Mouse (Mus musculus) heart, adult 18-20 months (tissue): ENCODE data around the gene Pno1. TPM values are rescaled to one million over a fixed set of nuclear protein-coding genes. Genes with fewer than 3 reads are reported as not detected.
"Not testable (repeated sequence)": the region's sequence is repeated elsewhere in the genome, so short reads cannot be mapped to it uniquely, and the experiment has no call there.

Experiments used
- DNase-seq, 2 experiments: peaks; one replicate each; pipeline ENCODE4 v3.0.0; 2021 to 2022; ENCODE audit warnings: mixed read lengths in 1 of 2
- long read RNA-seq, 2 experiments: library from polyadenylated mRNA; stranded (forward); transcript quantifications; one replicate each; pipeline ENCODE4 v2.0.0; 2021
- total RNA-seq, 2 experiments: library from RNA; stranded (reverse); gene quantifications; 2 replicates each; pipeline ENCODE4 v1.2.3; 2021

Pno1 gene
- 10 to 100 TPM; 33.1 to 35.1 TPM for total RNA-seq
- long read RNA-seq, experiment 1, transcript Pno1-201 (7 exons, 1,544 nt): major isoform, 41 of 42 reads
- long read RNA-seq, experiment 1, partial matches to known transcripts: 0 of 42 reads
- long read RNA-seq, experiment 1, other reads (novel, unspliced or antisense): 1 of 42 reads
- long read RNA-seq, experiment 2, transcript Pno1-201 (7 exons, 1,544 nt): major isoform, 26 of 26 reads
- long read RNA-seq, experiment 2, partial matches to known transcripts: 0 of 26 reads
- long read RNA-seq, experiment 2, other reads (novel, unspliced or antisense): 0 of 26 reads

DNA sequence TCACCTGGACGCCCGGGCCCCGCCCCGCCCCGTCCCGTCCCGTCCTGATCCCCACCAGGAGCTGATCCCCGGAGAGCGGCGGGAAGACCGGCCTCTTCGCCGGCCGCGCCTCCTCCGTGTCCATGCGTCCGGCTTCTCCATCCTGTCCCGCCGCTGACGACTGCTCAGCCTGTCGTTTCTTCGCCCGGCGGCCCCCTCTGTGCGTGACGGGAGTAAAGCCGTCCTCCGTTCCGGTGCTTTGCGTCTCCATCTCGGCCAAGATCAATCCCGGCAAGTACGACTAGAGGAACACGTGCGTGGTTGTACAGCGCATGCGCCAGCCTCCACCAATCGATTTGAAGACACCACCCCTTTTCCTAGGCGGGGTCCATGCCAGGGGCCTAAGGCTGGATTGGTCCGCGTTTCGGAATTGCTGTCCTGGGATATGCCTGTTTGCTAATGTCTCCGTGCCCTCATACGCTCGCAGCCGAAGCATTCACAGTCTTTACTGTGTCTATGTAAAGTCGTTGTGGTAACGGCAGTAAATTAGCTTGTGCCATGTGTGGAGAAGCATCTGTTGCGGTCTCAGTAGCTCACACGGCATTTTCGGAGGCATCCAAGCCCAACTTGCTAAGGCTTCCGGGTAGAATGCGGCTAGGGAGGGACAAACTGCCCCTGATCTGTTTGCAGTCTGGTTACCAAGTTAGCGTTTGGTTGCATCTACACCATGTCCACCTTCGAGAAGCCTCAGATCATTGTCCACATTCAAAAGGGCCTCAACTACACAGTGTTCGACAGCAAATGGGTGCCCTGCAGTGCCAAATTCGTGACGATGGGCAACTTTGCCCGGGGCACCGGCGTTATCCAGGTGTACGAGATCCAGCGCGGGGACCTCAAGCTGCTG lies at the start of gene Pno1:
Gene Pno1 (minus strand): TSS at position 311 of the 883 bp plus-strand sequence.
- peak; percentile 97 to 98 for DNase-seq

DNA sequence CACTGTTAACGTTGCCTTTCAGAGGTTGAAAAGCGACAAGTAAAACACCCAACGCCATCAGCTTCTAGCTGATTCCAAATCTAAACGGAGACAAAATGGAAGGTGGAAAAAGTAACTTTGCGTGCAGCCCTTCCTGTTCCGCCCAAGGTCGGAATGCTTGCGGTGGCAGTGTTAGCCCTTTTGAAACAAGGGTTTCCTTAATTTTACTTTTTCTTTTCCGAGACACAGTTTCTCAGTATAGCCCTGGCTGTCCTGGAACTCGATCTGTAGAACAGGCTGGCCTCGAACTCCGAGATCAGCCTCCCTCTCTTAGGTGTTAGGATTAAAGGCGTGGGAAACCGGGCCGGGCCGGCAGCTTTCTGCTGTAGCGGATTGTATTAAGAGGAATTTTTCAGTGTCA lies 46.5 kb upstream of the Pno1 start:
- no peak for DNase-seq

DNA sequence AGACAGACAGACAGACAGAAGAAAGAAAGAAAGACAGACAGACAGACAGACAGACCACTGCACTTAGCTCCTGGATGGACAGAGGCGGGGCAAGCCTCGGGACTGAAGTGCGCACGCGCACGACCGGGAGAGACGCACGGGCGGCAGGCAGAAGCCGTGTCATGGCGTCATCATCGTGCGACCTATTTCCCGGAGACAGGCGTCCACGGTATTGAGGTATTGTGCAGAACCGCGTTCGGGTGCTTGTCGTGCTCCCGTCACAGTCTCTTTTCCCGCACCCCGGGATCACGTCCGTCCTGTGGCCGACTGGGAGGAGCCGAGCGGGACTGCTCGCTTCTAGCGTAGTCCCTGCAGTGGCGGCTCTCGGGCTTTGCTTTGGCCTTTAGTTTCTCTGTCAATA lies 46.1 kb upstream of the Pno1 start, which contains the start of gene C1d:
Gene C1d (plus strand): TSS at position 137 of the 400 bp plus-strand sequence.
- peak; percentile 95 to 97 for DNase-seq

DNA sequence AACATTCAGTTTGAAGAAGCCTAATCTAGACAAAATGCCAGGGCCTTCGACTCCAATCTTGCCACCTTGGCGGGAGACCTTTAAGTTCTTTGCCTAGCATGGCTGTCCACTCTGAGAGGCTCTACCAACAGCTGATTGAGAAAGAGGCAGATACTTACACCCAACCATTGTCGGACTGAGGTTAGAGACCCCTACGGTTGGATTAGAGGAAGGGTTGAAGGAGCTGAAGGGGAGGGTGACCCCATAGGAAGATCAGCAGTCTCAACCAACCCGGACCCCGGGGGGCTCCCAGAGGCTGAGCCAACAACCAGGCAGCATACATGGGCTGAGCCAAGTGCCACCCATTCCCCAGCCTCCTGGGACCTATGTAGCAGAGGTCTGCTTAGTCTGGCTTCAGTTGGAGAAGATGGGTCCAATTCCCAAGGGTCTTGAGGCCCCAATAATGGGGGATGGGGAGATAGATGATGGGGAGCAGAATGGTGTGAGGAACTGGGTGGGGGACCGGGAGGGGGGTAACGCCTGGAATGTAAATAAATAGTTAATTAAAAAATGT lies 45.5 kb upstream of the Pno1 start:
- no peak for DNase-seq

DNA sequence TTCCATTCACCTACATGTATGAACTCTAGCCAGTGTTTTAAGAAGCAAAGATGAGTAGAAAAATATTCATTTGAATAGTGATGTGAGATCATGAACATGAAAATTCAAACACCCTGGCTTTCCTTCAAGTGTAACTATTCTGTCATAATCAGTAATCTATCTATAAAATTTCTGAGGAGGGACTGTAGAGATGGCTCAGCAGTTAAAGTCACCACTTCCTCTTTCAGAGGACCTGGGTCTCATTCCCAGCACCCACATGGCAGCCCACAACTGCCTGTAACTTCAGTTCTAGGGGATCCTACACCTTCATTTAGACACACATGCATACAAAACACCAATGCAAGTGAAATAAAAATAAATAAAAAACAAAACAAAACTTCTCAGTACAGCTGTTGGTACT lies 37.3 kb upstream of the Pno1 start:
- no peak for DNase-seq

DNA sequence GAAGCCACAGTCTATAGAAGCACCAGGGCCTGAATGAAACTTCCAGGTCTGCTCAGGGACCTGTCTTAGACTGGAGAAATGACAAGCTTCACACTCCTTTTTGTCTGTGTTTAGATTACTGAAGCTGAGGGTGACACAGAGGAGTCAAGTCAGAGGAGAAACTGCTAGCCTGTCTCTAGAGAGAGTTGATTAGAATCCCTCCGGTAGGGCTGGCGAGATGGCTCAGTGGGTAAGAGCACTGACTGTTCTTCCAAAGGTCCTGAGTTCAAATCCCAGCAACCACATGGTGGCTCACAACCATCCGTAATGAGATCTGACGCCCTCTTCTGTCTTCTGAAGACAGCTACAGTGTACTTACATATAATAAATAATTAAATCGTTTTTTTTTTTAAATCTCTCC lies 27.2 kb upstream of the Pno1 start:
- not testable (repeated sequence) for DNase-seq

DNA sequence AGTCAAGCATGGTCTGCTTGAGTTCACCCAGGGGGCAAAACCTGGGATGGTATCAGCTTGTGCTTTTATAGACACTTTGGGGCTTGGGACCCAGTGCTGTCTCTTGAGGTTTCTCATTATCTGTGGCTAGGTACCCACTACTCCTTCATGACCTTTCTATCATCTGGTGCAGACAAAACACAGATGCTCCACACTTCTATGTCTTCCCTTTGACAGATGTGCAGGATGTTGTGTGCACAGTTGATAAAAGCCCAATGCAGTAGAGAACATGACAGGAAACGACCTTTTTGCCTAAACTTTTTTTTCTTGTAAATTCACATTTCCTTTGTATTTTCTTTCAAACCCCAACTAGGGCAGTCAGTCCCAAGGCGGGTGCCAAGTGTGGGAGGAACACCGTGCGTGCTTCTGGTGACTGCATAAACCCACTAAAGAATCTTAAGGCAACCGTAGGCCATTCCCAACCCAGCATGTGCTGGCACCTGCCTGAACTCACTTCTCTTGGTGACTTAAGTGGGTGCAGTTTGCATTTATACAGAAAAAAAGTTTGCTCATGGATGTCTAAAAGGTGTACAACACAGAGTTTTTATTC lies 25.2 kb upstream of the Pno1 start:
- DNase-seq: no peak

DNA sequence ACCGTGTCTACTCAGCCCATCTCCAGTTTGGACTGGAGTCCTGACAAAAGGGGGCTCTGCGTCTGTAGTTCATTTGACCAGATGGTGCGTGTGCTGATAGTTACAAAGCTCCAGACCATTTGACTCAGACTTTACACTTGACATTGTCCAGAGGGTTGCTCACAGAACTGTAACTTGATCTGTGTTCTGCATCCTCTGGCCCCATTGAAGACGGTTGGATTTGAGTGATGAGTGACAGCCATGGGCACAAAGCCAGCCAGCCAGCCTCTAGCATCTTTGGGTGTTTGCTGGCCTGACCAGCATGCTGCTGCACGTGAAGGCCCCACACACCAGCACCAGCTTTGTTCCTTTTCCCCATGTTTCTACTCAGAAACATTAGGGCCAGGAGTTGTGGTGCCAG lies 21.4 kb upstream of the Pno1 start:
- no peak for DNase-seq

DNA sequence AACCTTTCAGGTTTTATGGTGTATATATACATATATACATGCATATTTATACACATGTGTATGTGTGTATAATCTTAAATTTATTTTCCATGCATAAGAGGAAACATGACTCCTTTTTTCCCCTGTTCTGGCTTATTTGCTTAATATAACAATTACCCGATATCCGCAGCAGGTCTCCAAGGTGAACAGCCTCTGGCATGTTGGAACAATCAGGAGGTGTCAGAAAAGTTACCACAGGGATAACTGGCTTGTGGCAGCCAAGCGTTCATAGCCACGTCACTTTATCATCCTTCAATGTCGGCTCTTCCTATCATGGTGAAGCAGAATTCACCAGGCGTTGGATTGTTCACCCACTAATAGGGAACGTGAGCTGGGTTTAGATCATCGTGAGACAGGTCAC lies 9.8 kb upstream of the Pno1 start:
- DNase-seq: no peak

DNA sequence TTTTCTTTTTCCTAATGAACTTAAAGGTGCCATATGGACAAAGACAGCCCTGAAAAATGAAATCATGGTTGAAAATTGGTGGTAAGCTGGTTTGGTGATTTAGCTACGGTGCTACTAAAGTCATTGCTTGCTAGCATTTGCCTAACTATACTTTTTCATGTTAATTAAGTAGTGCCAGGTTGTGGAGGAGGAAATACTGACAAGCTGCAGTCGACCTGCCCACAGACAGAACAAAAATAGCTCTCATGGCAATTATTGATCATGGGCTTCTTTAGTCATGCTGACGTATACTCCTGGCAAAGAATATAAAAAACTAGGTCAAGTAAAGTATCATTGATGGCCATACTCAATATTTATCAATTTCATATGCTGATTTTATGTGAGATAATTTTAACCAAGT lies 4.1 kb upstream of the Pno1 start:
- no peak for DNase-seq

DNA sequence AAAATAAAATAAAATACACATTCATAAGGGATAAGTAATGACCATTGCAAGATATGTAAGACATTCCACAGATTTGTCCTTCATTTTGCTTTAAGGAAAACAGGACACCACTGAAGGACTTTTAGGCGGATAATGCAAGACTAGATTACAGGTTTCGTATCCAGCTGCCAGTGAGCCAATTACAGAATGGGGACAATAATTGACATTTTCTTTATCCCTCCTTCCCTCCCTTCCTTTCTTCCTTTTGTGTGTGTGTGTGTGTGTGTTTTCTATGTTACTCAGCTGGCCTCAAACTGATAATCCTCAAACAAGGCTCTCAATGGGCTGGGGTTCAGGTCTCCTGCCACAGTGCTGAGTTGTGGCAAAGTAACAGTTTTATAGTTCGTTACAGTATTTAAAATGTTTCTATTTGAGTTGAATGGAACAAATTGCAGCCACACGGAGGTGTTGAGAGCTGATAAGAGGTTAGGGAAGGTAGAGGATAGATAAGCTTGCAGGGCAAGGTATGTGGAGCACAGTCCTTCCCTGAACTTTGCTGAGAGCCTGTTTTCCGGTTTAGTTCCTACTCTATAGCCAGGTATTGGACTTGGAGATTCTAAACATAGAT lies 1.6 kb upstream of the Pno1 start:
- DNase-seq: no peak

DNA sequence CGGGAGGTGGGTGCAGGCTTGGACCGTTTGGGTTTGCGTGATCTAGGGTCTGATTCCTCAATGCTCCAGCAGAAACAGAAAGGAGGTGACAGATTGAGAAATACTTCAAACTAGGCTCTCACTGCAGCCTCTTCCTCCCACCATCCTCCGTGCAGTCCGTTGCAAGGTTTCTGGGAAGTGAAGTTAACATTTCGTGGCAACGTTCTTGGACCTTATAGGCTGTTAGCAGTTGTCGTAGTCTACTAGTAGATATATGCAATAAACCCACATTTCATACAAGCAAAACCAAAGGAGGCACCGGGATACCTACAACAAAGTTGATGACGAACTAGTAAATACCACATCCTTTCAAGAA lies 750 bp upstream of the Pno1 start:
- DNase-seq: no peak

DNA sequence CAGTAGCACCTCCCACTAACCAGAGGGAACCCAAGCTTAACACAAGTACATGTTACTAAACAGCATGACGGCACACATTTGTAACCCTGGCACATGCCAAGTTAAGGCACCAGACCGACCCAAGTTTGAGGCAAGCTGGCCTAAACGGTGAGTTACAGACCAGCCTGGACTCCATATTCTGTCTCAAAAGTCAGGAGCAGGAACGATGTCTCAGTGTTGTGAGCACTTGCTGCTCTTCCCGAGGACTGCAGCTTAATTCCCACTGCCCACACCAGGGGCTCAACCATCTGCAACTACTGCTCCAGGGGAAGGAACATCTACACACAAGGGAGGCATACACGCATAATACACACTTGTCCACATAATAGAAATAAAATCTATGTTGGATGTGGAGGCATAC lies 8.9 kb downstream of the Pno1 start:
- no peak for DNase-seq

DNA sequence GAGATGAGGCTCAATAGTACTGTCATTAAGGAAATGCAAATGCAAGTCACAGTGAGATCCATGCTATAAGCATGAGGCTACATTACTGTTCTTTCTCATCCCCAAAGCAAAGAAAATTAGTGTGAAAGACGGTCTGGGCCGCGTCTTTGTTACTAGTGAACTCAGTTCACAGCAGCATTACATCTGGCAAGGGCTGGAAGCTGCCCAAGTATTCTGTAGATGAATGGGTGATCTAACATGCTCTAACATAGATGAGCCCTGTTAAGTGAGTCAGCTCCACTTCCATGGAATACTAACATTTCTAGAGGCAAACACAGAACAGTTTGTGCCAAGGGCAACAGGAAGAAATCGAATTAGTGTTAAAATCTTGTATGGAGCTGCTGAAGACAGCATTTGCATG lies 10.4 kb downstream of the Pno1 start:
- DNase-seq: no peak

DNA sequence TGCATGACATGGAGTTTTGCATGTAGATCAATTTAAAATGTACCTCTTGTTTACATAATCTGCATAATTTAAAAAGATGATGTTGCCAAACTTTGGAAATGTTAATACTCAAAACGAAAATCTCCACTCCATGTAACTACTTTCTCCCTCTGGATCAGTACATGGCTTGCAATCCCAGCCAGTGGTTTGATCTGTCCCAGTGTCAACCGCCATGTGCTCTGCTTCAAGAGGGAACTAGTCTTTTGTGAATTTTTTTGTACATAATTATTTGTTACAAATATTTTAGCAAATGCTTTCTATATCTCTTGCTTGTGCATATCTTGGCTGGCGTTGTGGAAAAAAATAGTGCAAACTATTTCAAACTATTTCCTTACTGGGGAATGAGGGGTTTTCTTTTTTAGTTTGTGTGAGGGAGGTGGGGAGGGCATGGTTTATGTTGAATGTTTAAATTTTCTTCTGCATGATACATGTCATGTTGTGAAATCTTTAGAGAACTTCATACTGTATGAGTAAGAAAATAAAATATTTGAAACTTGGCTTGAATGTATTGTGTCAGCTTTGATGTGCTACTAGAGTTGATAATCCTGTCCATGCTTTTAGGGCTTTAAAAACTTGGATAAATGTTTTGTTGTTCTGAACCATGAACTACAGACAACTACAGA lies 11.4 kb downstream of the Pno1 start:
- DNase-seq: no peak

DNA sequence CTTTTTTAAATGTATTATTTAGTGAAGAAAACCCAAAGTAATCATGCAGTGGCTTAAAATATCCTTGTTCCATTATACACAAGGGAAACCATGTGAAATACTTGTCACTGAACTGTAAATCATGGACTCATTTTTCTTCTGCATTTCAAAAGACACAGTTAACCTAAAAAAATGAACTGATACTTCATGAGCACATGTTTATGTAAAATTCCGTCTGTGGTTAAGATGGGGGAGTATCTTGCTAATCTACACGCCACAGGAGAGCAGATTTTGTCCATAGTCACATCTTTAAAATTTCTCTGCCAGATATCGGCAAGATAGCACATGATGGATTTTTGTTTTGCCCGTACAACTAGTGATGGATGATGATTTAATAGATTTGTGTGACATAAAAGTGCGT lies 12.2 kb downstream of the Pno1 start:
- no peak for DNase-seq

DNA sequence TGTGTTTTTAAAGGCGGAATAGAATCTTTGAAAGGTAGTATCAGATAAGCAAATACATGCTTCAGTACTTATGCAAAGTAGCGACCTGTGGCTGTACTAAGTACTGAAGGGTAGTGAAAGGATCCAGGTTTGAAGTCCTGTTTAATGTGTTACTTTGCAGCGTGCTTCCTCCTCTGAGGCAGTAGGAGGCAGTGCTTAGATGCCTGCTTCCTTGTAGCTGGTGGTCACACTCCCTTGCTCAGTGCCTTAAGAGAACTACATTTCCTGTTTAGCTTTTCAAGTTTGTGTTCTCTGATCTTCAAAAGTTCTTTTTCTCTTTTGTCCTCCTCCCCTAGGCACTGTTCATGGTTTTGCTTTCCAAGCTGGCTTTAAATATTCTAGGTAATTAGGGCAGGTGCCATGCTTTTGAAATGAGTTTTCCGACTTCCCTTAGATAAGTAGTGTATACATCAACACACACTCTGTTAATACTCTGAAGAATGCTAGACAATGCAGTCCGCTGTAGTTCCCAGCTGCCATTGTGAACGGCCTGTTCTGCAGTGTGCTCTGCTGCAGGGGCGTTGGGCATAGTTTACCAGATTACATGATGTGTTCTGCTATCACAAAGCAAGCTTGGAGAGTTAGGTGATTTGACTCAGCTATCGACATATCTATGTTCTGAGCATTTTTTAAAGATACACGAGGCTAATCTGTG lies 19.1 kb downstream of the Pno1 start:
- no peak for DNase-seq

DNA sequence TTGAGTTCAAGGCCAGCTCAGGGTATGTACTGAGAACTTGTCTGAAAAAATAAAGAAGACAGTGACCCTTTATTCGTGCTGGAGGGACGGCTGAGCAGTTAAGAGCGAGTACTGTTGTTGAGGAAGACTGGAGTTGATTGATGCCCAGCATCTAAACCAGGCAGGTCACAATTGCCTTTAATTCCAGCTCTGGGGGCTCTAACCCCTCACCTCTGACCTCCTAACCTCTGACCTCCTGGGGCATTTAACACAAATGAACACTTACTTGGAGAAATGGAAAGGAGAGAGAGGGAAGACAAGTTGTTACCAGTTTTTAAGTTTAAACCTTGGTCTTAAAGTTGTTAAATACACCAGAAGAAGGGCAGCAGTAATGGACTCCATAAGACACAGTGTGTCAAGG lies 22.6 kb downstream of the Pno1 start:
- no peak for DNase-seq

DNA sequence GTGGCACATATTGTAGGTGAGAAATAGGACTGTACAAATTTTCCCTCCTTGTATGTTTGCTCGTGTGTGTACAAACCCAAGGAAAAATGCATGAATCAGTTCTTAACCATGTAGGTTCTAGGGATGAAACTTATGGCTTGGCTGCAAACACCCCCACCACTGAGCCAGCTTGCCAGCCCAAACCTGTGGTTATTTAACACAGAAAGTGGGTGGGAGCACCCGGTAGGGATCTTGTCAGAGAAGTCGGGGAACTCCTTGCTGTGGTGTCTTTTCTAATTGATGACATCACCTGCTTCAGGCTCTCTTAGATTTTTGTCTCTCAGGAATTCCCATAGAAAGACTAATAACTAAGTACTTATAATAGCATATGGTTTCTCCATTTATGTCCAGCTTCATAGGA lies 23.7 kb downstream of the Pno1 start:
- DNase-seq: no peak

DNA sequence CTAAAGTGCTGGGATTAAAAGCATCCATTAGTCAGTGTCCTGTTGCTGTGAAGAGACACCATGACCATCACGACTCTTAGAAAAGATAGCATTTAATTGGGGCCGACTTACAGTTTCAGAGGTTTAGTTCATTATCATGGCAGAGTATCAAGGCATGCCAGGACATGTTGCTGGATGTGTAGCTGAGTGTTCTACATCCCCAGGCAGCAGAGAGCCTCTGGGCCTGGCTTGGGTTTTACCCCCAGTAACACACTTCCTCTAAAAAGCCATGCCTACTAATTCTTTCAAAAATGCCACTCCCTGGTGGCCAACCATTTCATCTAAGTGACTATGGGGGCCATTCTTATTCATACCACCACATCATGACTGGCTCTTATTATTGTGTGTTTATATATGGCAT lies 28.2 kb downstream of the Pno1 start:
- DNase-seq: no peak

DNA sequence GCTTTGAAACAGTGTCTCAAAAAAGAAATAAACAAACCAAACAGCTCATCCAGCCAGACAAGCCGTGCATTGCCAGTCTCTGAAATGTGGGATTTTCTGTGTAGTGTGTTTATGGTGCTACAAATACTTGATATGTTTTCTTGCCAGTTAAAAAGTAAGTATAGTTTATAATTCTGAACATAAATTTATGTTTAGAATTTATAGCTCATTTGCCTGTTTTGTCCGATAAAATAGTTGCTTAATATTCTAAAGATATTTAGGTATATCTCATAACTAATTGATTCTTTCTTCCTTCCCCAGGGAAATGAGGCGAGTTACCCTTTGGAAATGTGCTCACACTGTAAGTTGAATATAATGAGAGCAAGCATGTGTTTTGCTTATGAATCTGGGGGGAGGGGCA lies 29.6 kb downstream of the Pno1 start, which contains the start of gene Wdr92:
Gene Wdr92 (plus strand): TSS at position 301 of the 400 bp plus-strand sequence.
- DNase-seq: no peak
